ENCODE assay signal across 8 mouse cellular contexts in genomic region chr3:52955481-52956019, GRCm38 (mm10).
A peak's percentile ranks its signal among the peaks of the same experiment; 100 is the strongest.
DNase-seq lines count a peak whose midpoint lies in the region; ATAC-seq and TF ChIP-seq lines count a peak whose summit lies in the region.

No protein-coding gene starts in this region.

- H3K4me1 ChIP-seq in megakaryocyte, embryonic 14.5 days: peaks cover 82% of the 10 kb centered on the region
- H3K4me1 ChIP-seq in heart, embryonic 16.5 days (ENCODE audit: control insufficient read depth, insufficient read depth, low read length): peaks cover 29% of the 10 kb centered on the region
- peaks cover 11% of the 10 kb centered on the region for H3K4me1 ChIP-seq in midbrain, embryonic 13.5 days (replicated peaks)

- peaks cover 7% of the 10 kb centered on the region for H3K9me3 ChIP-seq in megakaryocyte, embryonic 14.5 days
- no peaks in the 10 kb centered on the region for H3K9me3 ChIP-seq in heart, embryonic 16.5 days (replicated peaks; ENCODE audit: control insufficient read depth, low read length)
- H3K9me3 ChIP-seq in midbrain, embryonic 13.5 days: no peaks in the 10 kb centered on the region

- 6% methylated on average over 10 of the region's 10 CpGs for WGBS in heart, embryonic 16.5 days
- 17% methylated on average over 10 of the region's 10 CpGs for WGBS in midbrain, embryonic 13.5 days

- H3K36me3 ChIP-seq in megakaryocyte, embryonic 14.5 days (replicated peaks; ENCODE audit: low read length): peaks cover 5% of the 10 kb centered on the region
- H3K36me3 ChIP-seq in heart, embryonic 16.5 days (ENCODE audit: control insufficient read depth, insufficient read depth): no peaks in the 10 kb centered on the region
- H3K36me3 ChIP-seq in midbrain, embryonic 13.5 days: no peaks in the 10 kb centered on the region

- peak overlapping the region; percentile 88 for H3K4me3 ChIP-seq in megakaryocyte, embryonic 14.5 days (replicated peaks)
- H3K4me3 ChIP-seq in heart, embryonic 16.5 days (ENCODE audit: low read length): no peak overlapping the region
- no peak overlapping the region for H3K4me3 ChIP-seq in midbrain, embryonic 13.5 days (replicated peaks)
- H3K4me3 ChIP-seq in left cerebral cortex, adult 2 months: no peak overlapping the region

- peak overlapping the region; percentile 36; the same call in 1 of the 2 replicates for H3K4me2 ChIP-seq in heart, embryonic 16.5 days (ENCODE audit: low read depth, low read length)
- H3K4me2 ChIP-seq in midbrain, embryonic 13.5 days (replicated peaks): peak overlapping the region; percentile 15; the same call in 1 of the 2 replicates

- peak overlapping the region; percentile 34; the same call in 1 of the 2 replicates for H3K9ac ChIP-seq in heart, embryonic 16.5 days (ENCODE audit: low read length)
- no peak overlapping the region for H3K9ac ChIP-seq in midbrain, embryonic 13.5 days (replicated peaks)

- DNase-seq in kidney, postnatal 36 days: peak; percentile 72 to 78
- no peak for DNase-seq in left cerebral cortex, adult 8-10 months (ENCODE audit: low spot score in 2 of 2)
- DNase-seq in left cerebral cortex, adult 2 months (ENCODE audit: extremely low spot score in 1 of 2, low spot score in 2 of 2): no peak
- DNase-seq in gastrocnemius, postnatal 25 days: no peak

- H3K27me3 ChIP-seq in megakaryocyte, embryonic 14.5 days (replicated peaks): no peaks in the 10 kb centered on the region
- no peaks in the 10 kb centered on the region for H3K27me3 ChIP-seq in heart, embryonic 16.5 days (ENCODE audit: control insufficient read depth, insufficient read depth, low read length)
- H3K27me3 ChIP-seq in midbrain, embryonic 13.5 days: 0 out of 2 replicates have a peak, but pooled peaks cover 3% of the 10 kb centered on the region

- ATAC-seq in megakaryocyte, adult 5-6 weeks (ENCODE audit: poor library complexity, severe bottlenecking): no peak
- peak; percentile 78 for ATAC-seq in heart, embryonic 16.5 days (replicated peaks; ENCODE audit: extremely low read depth, insufficient read depth, low FRiP score)
- peak; percentile 70 for ATAC-seq in midbrain, embryonic 13.5 days

- H3K27ac ChIP-seq in heart, embryonic 16.5 days (ENCODE audit: low read length): peak overlapping the region; percentile 87
- H3K27ac ChIP-seq in midbrain, embryonic 13.5 days: no peak overlapping the region; the same call in 1 of the 2 replicates
- no peak overlapping the region for H3K27ac ChIP-seq in left cerebral cortex, adult 2 months

- intact Hi-C loops in left cerebral cortex, adult 2 months (cut with DNase I): no loop called here

- no peak for TF ChIP-seq CTCF in left cerebral cortex, adult 2 months (IDR thresholded peaks at IDR 0.05)

Comparison
In these comparisons a context has a peak if more than half of its experiments do, and no peak if none do; other contexts are left out.
1. DNase-seq: peak in kidney, postnatal 36 days (2 of 2); none in left cerebral cortex, adult 8-10 months (0 of 2), left cerebral cortex, adult 2 months (0 of 2) and gastrocnemius, postnatal 25 days (single experiment).